Mouse (Mus musculus): ENCODE data around the gene Ndrg4. TPM values are rescaled to one million over a fixed set of nuclear protein-coding genes. Genes with fewer than 3 reads are reported as not detected.

Gene Ndrg4
- polyA plus RNA-seq, 1 experiment from 2014 or later: 665 TPM

DNA sequence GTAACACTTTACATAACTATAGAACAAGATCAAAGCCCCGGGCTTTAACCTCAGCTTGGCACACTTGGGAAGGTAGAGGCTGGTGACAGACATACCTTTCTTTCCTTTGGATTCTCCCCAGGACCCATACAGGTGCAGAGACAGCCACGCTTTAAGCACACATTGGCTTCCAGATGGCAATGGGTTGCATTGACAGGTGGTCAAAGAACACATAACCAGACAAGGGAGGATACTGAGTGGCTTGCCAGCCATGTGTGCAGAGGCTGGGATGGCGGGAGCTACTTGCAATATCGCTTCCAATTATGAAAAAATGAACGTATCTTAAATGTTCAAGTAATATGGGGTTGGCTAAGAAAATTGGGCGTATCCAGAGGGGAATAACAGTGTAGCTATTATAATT is 4.9 kb upstream of the Ndrg4 start:
- Histone ChIP-seq H3K4me2 (ENCODE audit: low read length) (no peak overlapping the region), H3K9me3 (ENCODE audit: control insufficient read depth, low read length) (no peaks in the 10 kb centered on the region), H3K27me3 (replicated peaks; ENCODE audit: control insufficient read depth, insufficient read depth, low read length) (no peaks in the 10 kb centered on the region; the same call in 1 of the 2 replicates), H3K9ac (ENCODE audit: low read depth, low read length) (no peak overlapping the region), H3K4me1 (ENCODE audit: control insufficient read depth, insufficient read depth, low read depth, low read length) (no peaks in the 10 kb centered on the region), H3K36me3 (ENCODE audit: control insufficient read depth, insufficient read depth, low read length) (no peaks in the 10 kb centered on the region), H3K27ac (ENCODE audit: low read depth, low read length) (no peak overlapping the region), H3K4me3 (ENCODE audit: low read length) (no peak overlapping the region)
- no peak for ATAC-seq
- WGBS: 89% methylated on average over 6 of the region's 6 CpGs

DNA sequence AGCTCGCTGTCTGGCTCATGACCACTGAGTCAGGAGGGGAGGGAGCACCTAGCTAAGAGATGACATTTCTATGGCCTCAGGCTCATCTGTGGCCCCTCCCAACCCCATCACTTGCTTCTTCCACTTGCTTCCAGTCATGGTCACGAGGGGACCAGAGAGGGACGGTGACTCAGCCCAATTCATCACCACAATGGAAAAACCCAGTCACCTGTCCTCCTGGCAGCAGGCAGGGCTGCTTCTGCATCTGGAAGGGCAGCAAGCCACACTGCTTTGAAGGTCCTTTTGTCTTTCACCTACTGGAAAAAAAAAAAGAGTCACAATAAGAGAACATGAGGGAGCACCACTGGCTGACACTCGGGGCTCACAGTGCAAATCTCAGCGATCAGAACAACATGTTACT is 4.0 kb upstream of the Ndrg4 start:
- Histone ChIP-seq H3K36me3 (ENCODE audit: control insufficient read depth, insufficient read depth, low read length) (no peaks in the 10 kb centered on the region), H3K4me2 (ENCODE audit: low read length) (no peak overlapping the region), H3K27ac (ENCODE audit: low read depth, low read length) (no peak overlapping the region), H3K9me3 (ENCODE audit: control insufficient read depth, low read length) (no peaks in the 10 kb centered on the region), H3K27me3 (replicated peaks; ENCODE audit: control insufficient read depth, insufficient read depth, low read length) (no peaks in the 10 kb centered on the region; the same call in 1 of the 2 replicates), H3K4me3 (ENCODE audit: low read length) (no peak overlapping the region), H3K4me1 (ENCODE audit: control insufficient read depth, insufficient read depth, low read depth, low read length) (0 out of 2 replicates have a peak, but pooled peaks cover 4% of the 10 kb centered on the region), H3K9ac (ENCODE audit: low read depth, low read length) (no peak overlapping the region)
- no peak for ATAC-seq
- WGBS: 81% methylated on average over 5 of the region's 5 CpGs

DNA sequence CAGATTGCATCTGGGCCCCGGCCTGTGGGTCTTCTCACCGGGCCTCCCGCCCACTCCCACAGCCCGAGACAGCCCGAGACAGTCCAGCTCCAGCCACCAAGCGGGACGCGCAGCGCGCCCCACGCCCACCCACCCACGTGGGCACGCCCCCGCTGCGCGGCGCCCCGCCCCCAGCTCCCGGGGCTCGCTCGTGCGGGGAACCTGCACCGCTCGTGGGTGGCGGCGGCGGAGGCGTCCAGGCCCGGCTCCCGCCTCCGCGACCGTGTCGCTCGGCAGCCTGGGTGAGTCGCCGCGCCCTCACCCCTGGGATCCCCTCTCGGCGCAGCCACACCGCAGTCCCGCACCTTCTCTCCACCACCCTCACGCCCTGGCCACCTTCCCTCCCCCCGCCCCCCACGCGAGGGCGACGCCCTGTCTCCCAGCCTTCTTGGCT is 827 bp downstream of the Ndrg4 start:
- 0% methylated on average over 15 of the region's 48 CpGs for WGBS
- peak; percentile 60 for ATAC-seq
- Histone ChIP-seq H3K9me3 (ENCODE audit: control insufficient read depth, low read length) (no peaks in the 10 kb centered on the region), H3K4me3 (ENCODE audit: low read length) (peak overlapping the region; percentile 73), H3K4me2 (ENCODE audit: low read length) (peak overlapping the region; percentile 82), H3K4me1 (ENCODE audit: control insufficient read depth, insufficient read depth, low read depth, low read length) (peaks cover 14% of the 10 kb centered on the region; the same call in 1 of the 2 replicates), H3K9ac (ENCODE audit: low read depth, low read length) (peak overlapping the region; percentile 85), H3K36me3 (ENCODE audit: control insufficient read depth, insufficient read depth, low read length) (no peaks in the 10 kb centered on the region), H3K27me3 (replicated peaks; ENCODE audit: control insufficient read depth, insufficient read depth, low read length) (no peaks in the 10 kb centered on the region; the same call in 1 of the 2 replicates), H3K27ac (ENCODE audit: low read depth, low read length) (peak overlapping the region; percentile 69)

DNA sequence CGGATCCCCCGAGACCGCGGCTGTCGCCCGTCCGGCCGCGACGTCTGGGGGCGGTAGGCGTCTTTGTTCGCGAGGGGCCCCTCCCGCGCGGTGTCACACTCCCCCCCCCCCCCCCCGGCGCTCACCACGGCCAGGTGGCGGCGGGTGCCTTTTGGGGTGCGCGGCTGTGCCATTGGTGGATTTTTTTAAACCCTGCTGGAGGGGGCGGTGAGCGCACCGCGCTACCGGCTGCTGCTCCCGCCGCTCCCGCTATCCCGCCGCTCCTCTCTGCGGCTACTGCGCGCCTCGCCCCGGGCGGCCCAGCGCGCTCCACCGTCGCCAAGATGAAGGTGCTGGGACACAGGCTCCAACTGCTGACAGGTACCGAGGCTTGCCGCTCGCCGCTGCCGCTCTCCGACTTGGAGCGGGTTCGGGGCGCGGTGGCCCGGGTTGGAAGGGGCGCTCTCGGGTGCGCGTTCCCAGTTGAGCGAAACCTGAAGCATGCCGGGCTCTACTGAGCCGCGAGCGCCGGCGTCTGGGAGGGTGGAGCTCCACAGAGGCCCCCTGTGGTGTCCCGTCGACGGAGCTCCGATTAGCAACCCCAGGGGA is 1.3 kb downstream of the Ndrg4 start:
- no peaks in the 10 kb centered on the region for H3K9me3 ChIP-seq (ENCODE audit: control insufficient read depth, low read length)
- H3K4me1 ChIP-seq (ENCODE audit: control insufficient read depth, insufficient read depth, low read depth, low read length): peaks cover 14% of the 10 kb centered on the region; the same call in 1 of the 2 replicates
- H3K4me3 ChIP-seq (ENCODE audit: low read length): peak overlapping the region; percentile 73
- peak overlapping the region; percentile 69 for H3K27ac ChIP-seq (ENCODE audit: low read depth, low read length)
- H3K36me3 ChIP-seq (ENCODE audit: control insufficient read depth, insufficient read depth, low read length): no peaks in the 10 kb centered on the region
- H3K9ac ChIP-seq (ENCODE audit: low read depth, low read length): peak overlapping the region; percentile 85
- H3K27me3 ChIP-seq (replicated peaks; ENCODE audit: control insufficient read depth, insufficient read depth, low read length): no peaks in the 10 kb centered on the region; the same call in 1 of the 2 replicates
- peak overlapping the region; percentile 82 for H3K4me2 ChIP-seq (ENCODE audit: low read length)
- peak; percentile 57 for ATAC-seq
- under 1% methylated on average over 48 of the region's 70 CpGs for WGBS

DNA sequence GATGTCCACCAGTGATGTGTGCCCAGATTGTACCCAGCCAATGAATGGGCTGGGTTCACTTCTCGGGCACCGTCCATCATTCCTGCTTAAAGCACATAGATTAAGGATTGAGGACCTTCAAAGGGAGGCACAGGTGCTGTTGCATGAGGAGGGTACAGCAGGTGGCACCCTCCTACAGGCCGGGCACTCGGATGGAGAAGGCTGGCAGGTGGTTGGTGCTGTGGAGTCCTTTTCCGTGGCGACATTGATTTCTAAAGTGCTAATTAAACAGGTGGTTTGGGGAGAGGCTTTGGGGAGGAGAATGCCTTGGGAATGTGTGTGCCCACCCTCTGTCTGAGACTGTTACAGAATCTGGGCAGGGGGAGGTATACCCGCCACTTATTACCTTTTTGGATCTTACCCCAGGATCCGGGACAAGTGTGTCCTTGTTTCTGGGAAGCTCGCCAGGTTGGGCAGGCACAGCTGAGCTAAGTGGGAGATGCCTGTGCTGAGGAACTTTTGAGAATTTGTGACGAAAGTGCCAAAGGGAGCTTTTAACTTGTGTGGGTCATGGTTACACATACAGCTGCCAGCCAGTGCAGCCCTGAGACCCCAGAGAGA is 11.4 kb downstream of the Ndrg4 start:
- H3K27ac ChIP-seq (ENCODE audit: low read depth, low read length): no peak overlapping the region
- no peaks in the 10 kb centered on the region for H3K9me3 ChIP-seq (ENCODE audit: control insufficient read depth, low read length)
- H3K9ac ChIP-seq (ENCODE audit: low read depth, low read length): no peak overlapping the region
- H3K27me3 ChIP-seq (replicated peaks; ENCODE audit: control insufficient read depth, insufficient read depth, low read length): no peaks in the 10 kb centered on the region
- H3K4me3 ChIP-seq (ENCODE audit: low read length): no peak overlapping the region
- no peaks in the 10 kb centered on the region for H3K36me3 ChIP-seq (ENCODE audit: control insufficient read depth, insufficient read depth, low read length)
- 65% methylated on average over 10 of the region's 10 CpGs for WGBS
- no peaks in the 10 kb centered on the region for H3K4me1 ChIP-seq (ENCODE audit: control insufficient read depth, insufficient read depth, low read depth, low read length)
- no peak for ATAC-seq
- H3K4me2 ChIP-seq (ENCODE audit: low read length): no peak overlapping the region

DNA sequence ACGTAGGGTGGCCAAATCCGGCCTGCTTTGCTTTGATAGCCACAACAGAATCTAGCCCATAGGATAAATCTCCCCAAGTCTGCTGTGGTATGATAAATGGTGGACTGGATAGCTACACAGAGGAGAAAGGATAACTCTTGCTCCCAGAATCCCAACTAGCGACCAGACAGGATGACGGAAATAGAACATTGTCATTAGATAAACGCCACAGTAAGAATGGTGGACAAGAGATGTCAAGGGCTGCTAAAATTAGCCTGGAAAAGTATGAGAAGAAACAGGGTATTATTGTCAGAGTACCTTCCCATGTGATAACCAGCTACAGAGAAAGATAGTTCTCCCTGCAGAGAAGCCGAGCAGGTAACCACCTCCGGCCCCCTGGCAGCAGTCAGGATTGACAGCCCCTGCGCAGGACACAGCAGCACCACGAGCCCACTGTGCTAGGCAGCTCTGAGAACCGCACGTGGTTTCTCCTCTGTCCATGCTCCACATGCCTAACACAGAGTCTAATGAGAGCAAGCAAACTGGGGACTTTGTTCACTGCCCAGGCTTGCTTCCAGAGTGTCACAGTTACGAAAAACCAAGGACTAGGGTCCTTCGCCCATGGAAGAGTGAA is 14.3 kb downstream of the Ndrg4 start:
- Histone ChIP-seq H3K4me2 (ENCODE audit: low read length) (no peak overlapping the region), H3K9me3 (ENCODE audit: control insufficient read depth, low read length) (no peaks in the 10 kb centered on the region), H3K4me3 (ENCODE audit: low read length) (no peak overlapping the region), H3K9ac (ENCODE audit: low read depth, low read length) (no peak overlapping the region), H3K27me3 (replicated peaks; ENCODE audit: control insufficient read depth, insufficient read depth, low read length) (no peaks in the 10 kb centered on the region), H3K4me1 (ENCODE audit: control insufficient read depth, insufficient read depth, low read depth, low read length) (peaks cover 7% of the 10 kb centered on the region), H3K36me3 (ENCODE audit: control insufficient read depth, insufficient read depth, low read length) (no peaks in the 10 kb centered on the region), H3K27ac (ENCODE audit: low read depth, low read length) (no peak overlapping the region)
- WGBS: 80% methylated on average over 13 of the region's 13 CpGs
- no peak for ATAC-seq

DNA sequence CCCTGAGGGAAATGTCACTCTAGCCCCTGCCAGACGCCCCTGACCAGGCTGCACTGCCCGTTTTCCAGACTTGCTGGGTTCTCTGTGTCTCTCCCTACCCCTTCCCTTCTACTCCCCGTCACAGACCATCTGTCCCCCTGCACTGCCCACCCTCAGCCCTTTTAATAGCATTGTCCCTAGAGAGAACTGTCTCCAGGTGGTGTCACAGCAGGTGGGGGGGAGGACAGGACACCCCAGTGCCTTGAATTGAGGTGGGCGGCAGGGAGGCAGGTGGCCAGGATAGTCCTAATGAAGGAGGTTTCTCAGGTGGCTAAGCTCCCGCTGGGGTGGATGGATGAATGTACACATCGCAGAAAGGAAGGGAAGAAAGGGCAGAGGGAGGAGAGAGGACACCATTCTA is 17.9 kb downstream of the Ndrg4 start:
- Histone ChIP-seq H3K9ac (ENCODE audit: low read depth, low read length) (peak overlapping the region; percentile 28), H3K27ac (ENCODE audit: low read depth, low read length) (no peak overlapping the region), H3K36me3 (ENCODE audit: control insufficient read depth, insufficient read depth, low read length) (no peaks in the 10 kb centered on the region), H3K4me2 (ENCODE audit: low read length) (0 out of 2 replicates have a peak overlapping the region, but pooled peaks have one; percentile 7), H3K4me1 (ENCODE audit: control insufficient read depth, insufficient read depth, low read depth, low read length) (peaks cover 11% of the 10 kb centered on the region), H3K4me3 (ENCODE audit: low read length) (no peak overlapping the region), H3K27me3 (replicated peaks; ENCODE audit: control insufficient read depth, insufficient read depth, low read length) (no peaks in the 10 kb centered on the region), H3K9me3 (ENCODE audit: control insufficient read depth, low read length) (no peaks in the 10 kb centered on the region)
- WGBS: 10% methylated on average over 6 of the region's 6 CpGs
- ATAC-seq: no peak

DNA sequence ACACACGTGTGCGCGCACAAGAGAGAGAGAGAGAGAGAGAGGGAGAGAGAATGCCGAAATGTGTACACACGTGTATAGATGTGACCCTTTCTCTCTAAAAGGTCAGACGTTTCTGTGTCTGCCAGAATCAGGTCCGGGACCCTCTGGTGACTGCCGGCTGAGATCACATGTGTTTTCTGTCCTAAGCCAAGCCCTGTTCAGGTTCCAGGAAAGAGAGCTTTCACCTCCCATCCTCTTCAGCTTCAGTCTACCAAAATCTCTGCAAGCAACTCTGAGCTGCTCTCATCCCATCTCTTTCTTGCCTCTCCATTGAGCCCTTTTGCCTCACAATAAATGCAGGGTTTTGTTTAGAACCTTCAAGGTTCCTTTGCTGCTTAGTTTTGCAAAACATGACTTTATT is 19.9 kb downstream of the Ndrg4 start:
- peak overlapping the region; percentile 46 for H3K4me2 ChIP-seq (ENCODE audit: low read length)
- WGBS: 61% methylated on average over 8 of the region's 8 CpGs
- no peaks in the 10 kb centered on the region for H3K27me3 ChIP-seq (replicated peaks; ENCODE audit: control insufficient read depth, insufficient read depth, low read length)
- no peak overlapping the region for H3K4me3 ChIP-seq (ENCODE audit: low read length)
- peaks cover 29% of the 10 kb centered on the region for H3K4me1 ChIP-seq (ENCODE audit: control insufficient read depth, insufficient read depth, low read depth, low read length)
- H3K9ac ChIP-seq (ENCODE audit: low read depth, low read length): peak overlapping the region; percentile 51; the same call in 1 of the 2 replicates
- H3K36me3 ChIP-seq (ENCODE audit: control insufficient read depth, insufficient read depth, low read length): no peaks in the 10 kb centered on the region
- no peak overlapping the region for H3K27ac ChIP-seq (ENCODE audit: low read depth, low read length)
- no peak for ATAC-seq
- no peaks in the 10 kb centered on the region for H3K9me3 ChIP-seq (ENCODE audit: control insufficient read depth, low read length)

DNA sequence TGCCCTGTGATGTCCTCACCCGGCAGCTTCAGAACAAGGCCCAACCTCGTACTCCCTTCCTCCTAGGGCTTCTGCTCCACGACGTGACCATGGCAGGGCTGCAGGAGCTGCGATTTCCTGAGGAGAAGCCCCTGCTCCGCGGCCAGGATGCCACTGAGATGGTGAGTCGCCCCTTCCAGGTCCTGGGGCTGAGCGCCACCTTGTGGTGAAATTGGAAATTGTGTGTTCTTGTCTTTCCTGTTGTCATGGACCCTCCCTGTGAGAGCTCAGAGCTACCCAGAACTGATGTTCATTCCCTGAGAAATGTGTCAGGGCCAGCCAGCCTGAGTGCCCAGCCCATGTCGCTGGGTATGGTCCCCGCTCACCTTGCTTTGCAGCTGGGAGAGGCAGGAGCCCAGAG is 20.3 kb downstream of the Ndrg4 start:
- WGBS: 4% methylated on average over 11 of the region's 11 CpGs
- H3K27ac ChIP-seq (ENCODE audit: low read depth, low read length): no peak overlapping the region
- peak overlapping the region; percentile 46 for H3K4me2 ChIP-seq (ENCODE audit: low read length)
- H3K9ac ChIP-seq (ENCODE audit: low read depth, low read length): peak overlapping the region; percentile 51
- no peaks in the 10 kb centered on the region for H3K9me3 ChIP-seq (ENCODE audit: control insufficient read depth, low read length)
- ATAC-seq: peak; percentile 28
- peaks cover 30% of the 10 kb centered on the region for H3K4me1 ChIP-seq (ENCODE audit: control insufficient read depth, insufficient read depth, low read depth, low read length)
- H3K27me3 ChIP-seq (replicated peaks; ENCODE audit: control insufficient read depth, insufficient read depth, low read length): no peaks in the 10 kb centered on the region
- H3K4me3 ChIP-seq (ENCODE audit: low read length): no peak overlapping the region
- H3K36me3 ChIP-seq (ENCODE audit: control insufficient read depth, insufficient read depth, low read length): no peaks in the 10 kb centered on the region
